Mouse (Mus musculus) ES-Bruce4 (cell line): ENCODE measurements around the gene Olfr340. TPM values are rescaled to one million over a fixed set of nuclear protein-coding genes. Genes with fewer than 3 reads are reported as not detected.
A peak's percentile ranks its signal among the peaks of the same experiment; 100 is the strongest.
"Not testable (repeated sequence)": the region's sequence is repeated elsewhere in the genome, so short reads cannot be mapped to it uniquely, and the experiment has no call there.

ENCODE experiments used
- H3K27ac ChIP-seq: 2 replicates; pipeline ENCODE4 v1.5.1; 2012; ENCODE audit warnings: low read length, inconsistent platforms; ENCODE audit not compliant: insufficient read depth
- H3K27me3 ChIP-seq: 2 replicates; pipeline ENCODE4 v1.6.1; 2012; ENCODE audit warnings: mild to moderate bottlenecking, low read length, inconsistent platforms; ENCODE audit not compliant: control insufficient read depth, poor library complexity, insufficient read depth, severe bottlenecking
- H3K36me3 ChIP-seq: 2 replicates; pipeline ENCODE4 v1.6.1; 2012; ENCODE audit warnings: inconsistent platforms, mild to moderate bottlenecking, low read length, moderate library complexity; ENCODE audit not compliant: control insufficient read depth, poor library complexity, insufficient read depth, severe bottlenecking
- H3K4me1 ChIP-seq: one replicate; pipeline ENCODE4 v1.8.1; 2011; ENCODE audit warnings: low read length; ENCODE audit not compliant: control insufficient read depth, insufficient read depth
- H3K4me3 ChIP-seq: 2 replicates; pipeline ENCODE4 v1.5.1; 2011; ENCODE audit warnings: low read depth, mild to moderate bottlenecking, low read length
- H3K9ac ChIP-seq: 2 replicates; pipeline ENCODE4 v1.6.1; 2012; ENCODE audit warnings: low read depth, mild to moderate bottlenecking, inconsistent platforms; ENCODE audit not compliant: poor library complexity, severe bottlenecking
- H3K9me3 ChIP-seq: replicated peaks from 2 replicates; pipeline ENCODE4 v1.6.1; 2012; ENCODE audit warnings: mild to moderate bottlenecking, low read length, inconsistent platforms; ENCODE audit not compliant: control insufficient read depth, poor library complexity, insufficient read depth, severe bottlenecking
- CTCF ChIP-seq: IDR thresholded peaks from one replicate; pipeline ENCODE4 v1.8.1; 2011; ENCODE audit warnings: low read depth, low read length
- EP300 ChIP-seq: IDR thresholded peaks from 2 replicates; pipeline ENCODE4 v1.6.1; 2011; ENCODE audit warnings: low read depth, low read length; ENCODE audit not compliant: insufficient read depth
- POLR2A ChIP-seq: IDR thresholded peaks from one replicate; pipeline ENCODE4 v1.8.1; 2011; ENCODE audit warnings: low read length; ENCODE audit not compliant: insufficient read depth
- polyA plus RNA-seq: library from polyadenylated mRNA; stranded (reverse); fragments of >200 nt; gene quantifications from 2 replicates; pipeline ENCODE4 v1.2.4, GENCODE M21; 2011; ENCODE audit warnings: low read depth; ENCODE audit not compliant: missing spikeins, insufficient read depth, insufficient read length

The Olfr340 gene
- not detected in 2 replicates for polyA plus RNA-seq

GRCm38 (mm10) chr2:36452287-36452686 lies at the start of gene Olfr340:
Gene Olfr340 (plus strand): TSS chr2:36452587.
- no peak within 1 kb of the TSS for H3K9ac ChIP-seq
- H3K9me3 ChIP-seq: peaks cover 9% of the 10 kb centered on the region
- H3K36me3 ChIP-seq: no peaks in the 10 kb centered on the region
- H3K27ac ChIP-seq: no peak within 1 kb of the TSS
- H3K4me3 ChIP-seq: no peak within 1 kb of the TSS
- TF ChIP-seq POLR2A (no peak), CTCF (no peak), EP300 (no peak)
- H3K27me3 ChIP-seq: no peaks in the 10 kb centered on the region
- H3K4me1 ChIP-seq: no peaks in the 10 kb centered on the region

- H3K9ac ChIP-seq, H3K4me3 ChIP-seq, H3K27me3 ChIP-seq, H3K4me1 ChIP-seq, H3K36me3 ChIP-seq: not testable (repeated sequence)
- Histone ChIP-seq H3K9me3 (peaks cover 13% of the 10 kb centered on the region), H3K27ac (peak overlapping the region; percentile 96)
Measured at GRCm38 (mm10) chr2:36415174-36415573, 37.2 kb upstream of the Olfr340 start.

- H3K9ac ChIP-seq, H3K4me1 ChIP-seq, H3K27me3 ChIP-seq, H3K4me3 ChIP-seq, H3K36me3 ChIP-seq: not testable (repeated sequence)
- Histone ChIP-seq H3K27ac (peak overlapping the region; percentile 93), H3K9me3 (peaks cover 13% of the 10 kb centered on the region)
Measured at GRCm38 (mm10) chr2:36415591-36415990, 36.8 kb upstream of the Olfr340 start.

GRCm38 (mm10) chr2:36418647-36419046 lies 33.7 kb upstream of the Olfr340 start, which contains the start of gene Olfr339:
Gene Olfr339 (plus strand): TSS chr2:36418947.
- Histone ChIP-seq H3K27me3 (no peaks in the 10 kb centered on the region), H3K9ac (no peak within 1 kb of the TSS), H3K4me1 (no peaks in the 10 kb centered on the region), H3K4me3 (no peak within 1 kb of the TSS), H3K36me3 (no peaks in the 10 kb centered on the region), H3K27ac (no peak within 1 kb of the TSS), H3K9me3 (peaks cover under 1% of the 10 kb centered on the region; the same call in 1 of the 2 replicates)
- TF ChIP-seq EP300 (no peak), POLR2A (no peak), CTCF (no peak)

- H3K36me3 ChIP-seq: no peaks in the 10 kb centered on the region
- TF ChIP-seq POLR2A (no peak), EP300 (no peak), CTCF (no peak)
- no peak overlapping the region for H3K27ac ChIP-seq
- H3K9me3 ChIP-seq: no peaks in the 10 kb centered on the region
- no peaks in the 10 kb centered on the region for H3K27me3 ChIP-seq
- H3K4me3 ChIP-seq: no peak overlapping the region
- no peak overlapping the region for H3K9ac ChIP-seq
- H3K4me1 ChIP-seq: no peaks in the 10 kb centered on the region
Measured at GRCm38 (mm10) chr2:36473634-36474033, 21.2 kb downstream of the Olfr340 start.

GRCm38 (mm10) chr2:36482368-36482767 lies 30.0 kb downstream of the Olfr340 start, which contains the start of gene Olfr341:
Gene Olfr341 (minus strand): TSS chr2:36482468.
- no peaks in the 10 kb centered on the region for H3K9me3 ChIP-seq
- H3K4me3 ChIP-seq: no peak within 1 kb of the TSS
- no peaks in the 10 kb centered on the region for H3K27me3 ChIP-seq
- TF ChIP-seq POLR2A (no peak), CTCF (no peak), EP300 (no peak)
- H3K36me3 ChIP-seq: no peaks in the 10 kb centered on the region
- no peaks in the 10 kb centered on the region for H3K4me1 ChIP-seq
- no peak within 1 kb of the TSS for H3K9ac ChIP-seq
- no peak within 1 kb of the TSS for H3K27ac ChIP-seq

Other genes starting within 250 kb of the Olfr340 start
- 2.2 and 2.3 TPM in 2 replicates for gene Ptgs1, start 222.2 kb upstream of the Olfr340 start, polyA plus RNA-seq
- not detected in 2 replicates for gene Olfr338, start 79.1 kb upstream of the Olfr340 start, polyA plus RNA-seq
- not detected in 2 replicates for gene Olfr339, start 33.6 kb upstream of the Olfr340 start, polyA plus RNA-seq
- gene Olfr341, start 29.9 kb downstream of the Olfr340 start, polyA plus RNA-seq: not detected in 2 replicates
- not detected in 2 replicates for gene Olfr342, start 72.4 kb downstream of the Olfr340 start, polyA plus RNA-seq
- gene Olfr344, start 114.1 kb downstream of the Olfr340 start, polyA plus RNA-seq: 0.10 TPM in 1 of 2 replicates, not detected in the other
- not detected in 2 replicates for gene Olfr345, start 187.5 kb downstream of the Olfr340 start, polyA plus RNA-seq
- gene Olfr346, start 233.2 kb downstream of the Olfr340 start, polyA plus RNA-seq: not detected in 2 replicates